Comparison of ENCODE assay signal across 8 mouse cellular contexts in genomic region chr16:20496671-20497600, GRCm38 (mm10). TPM values are rescaled to one million over a fixed set of nuclear protein-coding genes. Genes with fewer than 3 reads are reported as not detected.
DNase-seq lines count a peak whose midpoint lies in the region; ATAC-seq and TF ChIP-seq lines count a peak whose summit lies in the region.

No protein-coding gene starts in this region.

- H3K4me1 ChIP-seq in E14TG2a.4 (replicated peaks; ENCODE audit: low read depth, low read length), result peaks cover 19% of the 10 kb centered on the region
- H3K4me1 ChIP-seq in heart, postnatal 0 days (ENCODE audit: control insufficient read depth, insufficient read depth), result no peaks in the 10 kb centered on the region
- no peaks in the 10 kb centered on the region for H3K4me1 ChIP-seq in lung, adult 2 months (ENCODE audit: control insufficient read depth, insufficient read depth, low read length)
- H3K4me1 ChIP-seq in neural tube, embryonic 14.5 days (ENCODE audit: control insufficient read depth, insufficient read depth, low read length), result peaks cover 8% of the 10 kb centered on the region; the same call in 1 of the 2 replicates

- no peak for TF ChIP-seq EP300 in heart, postnatal 0 days (IDR thresholded peaks at IDR 0.05; ENCODE audit: low read depth)

- no peaks in the 10 kb centered on the region for H3K27me3 ChIP-seq in E14TG2a.4 (ENCODE audit: insufficient read depth, low read length)
- H3K27me3 ChIP-seq in heart, postnatal 0 days (ENCODE audit: control insufficient read depth, insufficient read depth, low read length), result no peaks in the 10 kb centered on the region
- no peaks in the 10 kb centered on the region for H3K27me3 ChIP-seq in neural tube, embryonic 14.5 days (ENCODE audit: control insufficient read depth, insufficient read depth, low read length)

- peak overlapping the region; percentile 71 for H3K4me2 ChIP-seq in heart, postnatal 0 days (ENCODE audit: low read depth, low read length)
- peak overlapping the region; percentile 39 for H3K4me2 ChIP-seq in neural tube, embryonic 14.5 days (ENCODE audit: low read depth, low read length)

- H3K9ac ChIP-seq in heart, postnatal 0 days (replicated peaks; ENCODE audit: low read depth, low read length), result peak overlapping the region; percentile 17
- no peak overlapping the region for H3K9ac ChIP-seq in neural tube, embryonic 14.5 days (replicated peaks; ENCODE audit: low read depth, low read length)

- 15% methylated on average over 25 of the region's 25 CpGs for WGBS in heart, postnatal 0 days
- 9% methylated on average over 25 of the region's 25 CpGs for WGBS in lung, adult 2 months
- WGBS in neural tube, embryonic 14.5 days, result 20% methylated on average over 25 of the region's 25 CpGs

- TF ChIP-seq POLR2A in lung, adult 2 months (IDR thresholded peaks at IDR 0.05; ENCODE audit: borderline replicate concordance, extremely low read depth, low read depth, low read length), result no peak

- no peak overlapping the region for H3K27ac ChIP-seq in heart, postnatal 0 days (ENCODE audit: low read depth)
- H3K27ac ChIP-seq in neural tube, embryonic 14.5 days (ENCODE audit: low read depth, low read length), result no peak overlapping the region

- peaks cover 22% of the 10 kb centered on the region for H3K36me3 ChIP-seq in E14TG2a.4 (ENCODE audit: insufficient read depth, low read length)
- H3K36me3 ChIP-seq in heart, postnatal 0 days (replicated peaks; ENCODE audit: control insufficient read depth, insufficient read depth, low read length), result peaks cover 9% of the 10 kb centered on the region
- H3K36me3 ChIP-seq in neural tube, embryonic 14.5 days (ENCODE audit: control insufficient read depth, insufficient read depth, low read length), result peaks cover 10% of the 10 kb centered on the region

- peaks cover 22% of the 10 kb centered on the region for H3K9me3 ChIP-seq in E14TG2a.4 (ENCODE audit: low read length)
- H3K9me3 ChIP-seq in heart, postnatal 0 days (replicated peaks; ENCODE audit: control insufficient read depth, low read length), result no peaks in the 10 kb centered on the region
- H3K9me3 ChIP-seq in neural tube, embryonic 14.5 days (ENCODE audit: control insufficient read depth, low read length), result no peaks in the 10 kb centered on the region

- ATAC-seq in erythroid progenitor cell, adult 5-6 weeks (replicated peaks; ENCODE audit: low FRiP score, poor library complexity, severe bottlenecking), result peak; percentile 72
- peak; percentile 43; the same call in 1 of the 2 replicates for ATAC-seq in heart, postnatal 0 days (ENCODE audit: insufficient read depth, low read depth)
- ATAC-seq in neural tube, embryonic 14.5 days (ENCODE audit: low read depth), result peak; percentile 12; the same call in 1 of the 2 replicates

- H3K4me3 ChIP-seq in E14TG2a.4 (replicated peaks; ENCODE audit: low read length), result no peak overlapping the region
- peak overlapping the region; percentile 41 for H3K4me3 ChIP-seq in heart, postnatal 0 days (ENCODE audit: low read depth, low read length)
- peak overlapping the region; percentile 70 for H3K4me3 ChIP-seq in lung, adult 2 months (replicated peaks; ENCODE audit: extremely low read depth, low read depth, low read length)
- peak overlapping the region; percentile 16; the same call in 1 of the 2 replicates for H3K4me3 ChIP-seq in neural tube, embryonic 14.5 days (ENCODE audit: low read depth, low read length)

- peak; percentile 92 for DNase-seq in brain, adult 2 months (ENCODE audit: low read depth, low spot score)
- DNase-seq in heart, postnatal 0 days (ENCODE audit: low spot score), result peak; percentile 79
- peak; percentile 56 to 70 for DNase-seq in kidney, postnatal 4 days
- peak; percentile 35 for DNase-seq in lung, adult 2 months
- peak; percentile 38 to 57 for DNase-seq in urinary bladder, postnatal 36 days (ENCODE audit: low spot score in 2 of 2)

- peak; percentile 30; the same call in 1 of the 2 replicates for TF ChIP-seq CTCF in E14TG2a.4 (conservative IDR thresholded peaks at IDR 0.05; ENCODE audit: low read length)
- TF ChIP-seq CTCF in heart, postnatal 0 days (IDR thresholded peaks at IDR 0.05; ENCODE audit: low read depth), result peak; percentile 75
- peak; percentile 28; the same call in 1 of the 2 replicates for TF ChIP-seq CTCF in lung, adult 2 months (IDR thresholded peaks at IDR 0.05; ENCODE audit: insufficient read depth, low read length)

RNA-seq across cellular contexts. Expression of gene Eif2b5, which starts 1.7 kb away (rescaled TPM):
- total RNA-seq in erythroid progenitor cell, adult 5-6 weeks (2015; ENCODE audit: low replicate concordance), result 33.2 and 54.9 TPM in 2 replicates
- total RNA-seq in erythroid progenitor cell, adult 5-6 weeks (2017; ENCODE audit: low replicate concordance), result 11.5 and 18.9 TPM in 2 replicates
- total RNA-seq in heart, postnatal 0 days (2014; rRNA removed; ENCODE audit: low replicate concordance), result 67.6 and 86.3 TPM in 2 replicates
- 60.0 and 60.2 TPM in 2 replicates for polyA plus RNA-seq in heart, postnatal 0 days (2015; fragmentation: Nextera tagmentation; extraction: Ambion mirVana)
- 20.9 and 24.7 TPM in 2 replicates for polyA plus RNA-seq in lung, adult 2 months (2012; rRNA removed)
- 84.9 and 108 TPM in 2 replicates for polyA plus RNA-seq in neural tube, embryonic 14.5 days (2014; fragmentation: Nextera tagmentation; extraction: Ambion mirVana)

RNA-seq across cellular contexts. Expression of gene Dvl3, which starts 19.8 kb away (rescaled TPM):
- total RNA-seq in erythroid progenitor cell, adult 5-6 weeks (2015; ENCODE audit: low replicate concordance), result 6.1 and 18.0 TPM in 2 replicates
- total RNA-seq in erythroid progenitor cell, adult 5-6 weeks (2017; ENCODE audit: low replicate concordance), result 1.3 and 3.6 TPM in 2 replicates
- total RNA-seq in heart, postnatal 0 days (2014; rRNA removed; ENCODE audit: low replicate concordance), result 30.1 and 36.9 TPM in 2 replicates
- polyA plus RNA-seq in heart, postnatal 0 days (2015; fragmentation: Nextera tagmentation; extraction: Ambion mirVana), result 10.0 and 11.4 TPM in 2 replicates
- polyA plus RNA-seq in lung, adult 2 months (2012; rRNA removed), result 35.9 and 44.0 TPM in 2 replicates
- 39.7 and 40.6 TPM in 2 replicates for polyA plus RNA-seq in neural tube, embryonic 14.5 days (2014; fragmentation: Nextera tagmentation; extraction: Ambion mirVana)

RNA-seq across cellular contexts. Expression of gene Ap2m1, which starts 38.3 kb away (rescaled TPM):
- total RNA-seq in erythroid progenitor cell, adult 5-6 weeks (2015; ENCODE audit: low replicate concordance), result 214 and 297 TPM in 2 replicates
- 271 and 285 TPM in 2 replicates for total RNA-seq in erythroid progenitor cell, adult 5-6 weeks (2017; ENCODE audit: low replicate concordance)
- total RNA-seq in heart, postnatal 0 days (2014; rRNA removed; ENCODE audit: low replicate concordance), result 327 and 429 TPM in 2 replicates
- polyA plus RNA-seq in heart, postnatal 0 days (2015; fragmentation: Nextera tagmentation; extraction: Ambion mirVana), result 363 and 375 TPM in 2 replicates
- 339 and 440 TPM in 2 replicates for polyA plus RNA-seq in lung, adult 2 months (2012; rRNA removed)
- polyA plus RNA-seq in neural tube, embryonic 14.5 days (2014; fragmentation: Nextera tagmentation; extraction: Ambion mirVana), result 1,186 and 1,271 TPM in 2 replicates

RNA-seq across cellular contexts. Expression of gene Abcf3, which starts 51.4 kb away (rescaled TPM):
- total RNA-seq in erythroid progenitor cell, adult 5-6 weeks (2015; ENCODE audit: low replicate concordance), result 22.2 and 23.1 TPM in 2 replicates
- total RNA-seq in erythroid progenitor cell, adult 5-6 weeks (2017; ENCODE audit: low replicate concordance), result 32.1 and 40.5 TPM in 2 replicates
- 47.1 and 76.5 TPM in 2 replicates for total RNA-seq in heart, postnatal 0 days (2014; rRNA removed; ENCODE audit: low replicate concordance)
- 42.2 and 44.3 TPM in 2 replicates for polyA plus RNA-seq in heart, postnatal 0 days (2015; fragmentation: Nextera tagmentation; extraction: Ambion mirVana)
- polyA plus RNA-seq in lung, adult 2 months (2012; rRNA removed), result 32.0 and 50.5 TPM in 2 replicates
- polyA plus RNA-seq in neural tube, embryonic 14.5 days (2014; fragmentation: Nextera tagmentation; extraction: Ambion mirVana), result 72.6 and 82.2 TPM in 2 replicates

Comparison
In these comparisons a context has a peak if more than half of its experiments do, and no peak if none do; other contexts are left out.
1. DNase-seq: peak in every context shown above with its lines; median percentile 92 in brain, adult 2 months; 79 in heart, postnatal 0 days; 63 in kidney, postnatal 4 days; 48 in urinary bladder, postnatal 36 days; 35 in lung, adult 2 months.
2. ATAC-seq: peak in every context shown above with its lines; median percentile 72 in erythroid progenitor cell, adult 5-6 weeks; 43 in heart, postnatal 0 days; 12 in neural tube, embryonic 14.5 days.